Mouse (Mus musculus): ENCODE measurements around the gene 1700067K01Rik. TPM values are rescaled to one million over a fixed set of nuclear protein-coding genes. Genes with fewer than 3 reads are reported as not detected.

The 1700067K01Rik gene
- total RNA-seq, 2 experiments from 2014 or later = 0.46 to 1.1 TPM

GRCm38 (mm10) chr8:84009876-84010275 lies 8.6 kb downstream of the 1700067K01Rik start:
- intact Hi-C loops (cut with DNase I) = loop anchor here (10.0 kb wide), 1 partner anchor 175 kb away; the partner anchor contains the start of gene Nanos3

GRCm38 (mm10) chr8:84010625-84011611 lies 9.6 kb downstream of the 1700067K01Rik start:
- intact Hi-C loops (cut with DNase I) = loop anchor here (10.0 kb wide), 1 partner anchor 174 kb away; the partner anchor contains the start of gene Nanos3
- DNase-seq = peak; percentile 65

More at GRCm38 (mm10) chr8:84009876-84010275, 8.6 kb downstream of the 1700067K01Rik start:
- peak; percentile 83 for DNase-seq

GRCm38 (mm10) chr8:84011705-84012498 lies 10.6 kb downstream of the 1700067K01Rik start, which contains the start of gene 2210011C24Rik:
2210011C24Rik (minus strand) TSS chr8:84012171.
- intact Hi-C loops (cut with DNase I) = loop anchor here (10.0 kb wide), 1 partner anchor 173 kb away; the partner anchor contains the start of gene Nanos3
- no peak for DNase-seq

- intact Hi-C loops (cut with DNase I) = loop anchor here (10.0 kb wide), 1 partner anchor 172 kb away; the partner anchor contains the start of gene Nanos3
- no peak for DNase-seq
Observed at GRCm38 (mm10) chr8:84012499-84013165, 11.3 kb downstream of the 1700067K01Rik start.

- no peak for DNase-seq
- intact Hi-C loops (cut with DNase I) = loop anchor here (10.0 kb wide), 1 partner anchor 169 kb away; the partner anchor contains the start of gene Nanos3
Observed at GRCm38 (mm10) chr8:84015833-84016232, 14.5 kb downstream of the 1700067K01Rik start.

- DNase-seq = no peak
- intact Hi-C loops (cut with DNase I) = loop anchor here (10.0 kb wide), 1 partner anchor 165 kb away; the partner anchor contains the start of gene Nanos3
Observed at GRCm38 (mm10) chr8:84019738-84020137, 18.4 kb downstream of the 1700067K01Rik start.

GRCm38 (mm10) chr8:84021096-84021495 lies 19.8 kb downstream of the 1700067K01Rik start, which contains the start of gene Palm3:
Palm3 (plus strand) TSS chr8:84021471.
- intact Hi-C loops (cut with DNase I) = no loop called here

GRCm38 (mm10) chr8:84021569-84021968 lies 20.3 kb downstream of the 1700067K01Rik start:
- intact Hi-C loops (cut with DNase I) = no loop called here

More at GRCm38 (mm10) chr8:84021096-84021495, 19.8 kb downstream of the 1700067K01Rik start, which contains the start of gene Palm3:
- no peak for DNase-seq

GRCm38 (mm10) chr8:84023085-84023484 lies 21.8 kb downstream of the 1700067K01Rik start:
- DNase-seq = no peak
- intact Hi-C loops (cut with DNase I) = no loop called here

More at GRCm38 (mm10) chr8:84021569-84021968, 20.3 kb downstream of the 1700067K01Rik start:
- DNase-seq = no peak

GRCm38 (mm10) chr8:84023631-84024030 lies 22.3 kb downstream of the 1700067K01Rik start:
- DNase-seq = no peak
- intact Hi-C loops (cut with DNase I) = no loop called here

GRCm38 (mm10) chr8:84024171-84024570 lies 22.9 kb downstream of the 1700067K01Rik start:
- intact Hi-C loops (cut with DNase I) = no loop called here
- DNase-seq = peak; percentile 59

- peak; percentile 51 for DNase-seq
- intact Hi-C loops (cut with DNase I) = no loop called here
Observed at GRCm38 (mm10) chr8:84025863-84026262, 24.6 kb downstream of the 1700067K01Rik start.

- DNase-seq = no peak
- intact Hi-C loops (cut with DNase I) = no loop called here
Observed at GRCm38 (mm10) chr8:84027449-84027848, 26.1 kb downstream of the 1700067K01Rik start.

GRCm38 (mm10) chr8:84029272-84029671 lies 28.0 kb downstream of the 1700067K01Rik start:
- no peak for DNase-seq
- intact Hi-C loops (cut with DNase I) = no loop called here

GRCm38 (mm10) chr8:84032777-84033176 lies 31.5 kb downstream of the 1700067K01Rik start:
- DNase-seq = no peak
- intact Hi-C loops (cut with DNase I) = no loop called here

- intact Hi-C loops (cut with DNase I) = no loop called here
- DNase-seq = no peak
Observed at GRCm38 (mm10) chr8:84038015-84038414, 36.7 kb downstream of the 1700067K01Rik start.

- intact Hi-C loops (cut with DNase I) = no loop called here
- DNase-seq = peak; percentile 82
Observed at GRCm38 (mm10) chr8:84039050-84039449, 37.7 kb downstream of the 1700067K01Rik start.

- peak; percentile 51 for DNase-seq
- intact Hi-C loops (cut with DNase I) = no loop called here
Observed at GRCm38 (mm10) chr8:84042066-84042947, 41.0 kb downstream of the 1700067K01Rik start, which contains the start of gene Il27ra. Il27ra (minus strand) TSS chr8:84042589.

GRCm38 (mm10) chr8:84042948-84043342 lies 41.6 kb downstream of the 1700067K01Rik start:
- peak; percentile 77 for DNase-seq
- intact Hi-C loops (cut with DNase I) = no loop called here
